Mouse (Mus musculus) cerebellum, adult 2 months (tissue): ENCODE measurements around the gene Agbl2.

Experiments used
- CTCF ChIP-seq: fragments of 200-500 bp; IDR thresholded peaks from 2 replicates; pipeline ENCODE4 v1.5.1; 2011; ENCODE audit warnings: low read depth, mild to moderate bottlenecking, control low read depth, low read length, moderate library complexity, borderline replicate concordance; ENCODE audit not compliant: insufficient read depth
- POLR2A ChIP-seq: fragments of 200-500 bp; IDR thresholded peaks from 2 replicates; pipeline ENCODE4 v1.6.1; 2011; ENCODE audit warnings: low read length, control low read depth, borderline replicate concordance; ENCODE audit not compliant: insufficient read depth

DNA sequence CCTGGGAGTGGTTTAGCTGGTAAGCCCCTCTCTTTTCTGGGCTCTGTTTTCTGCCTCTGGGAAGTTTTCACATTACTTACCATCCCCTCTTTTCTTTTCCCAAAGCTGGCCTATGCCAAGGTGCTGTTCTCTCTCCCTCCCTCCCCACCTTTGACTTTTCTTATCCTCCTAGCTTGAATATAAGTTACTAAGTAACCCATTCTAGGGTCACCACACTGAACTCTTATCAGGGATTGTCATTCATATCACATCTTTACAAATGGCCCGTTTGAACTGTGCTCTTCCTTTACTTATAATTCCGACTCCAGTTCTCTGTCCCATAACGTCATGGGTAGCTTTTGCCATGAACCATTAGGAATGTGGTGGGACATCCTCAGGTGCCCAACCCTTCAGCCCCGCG lies 62.7 kb downstream of the Agbl2 start:
- TF ChIP-seq POLR2A (no peak), CTCF (no peak)
